8 mouse cellular contexts compared by ENCODE assay signal in genomic region chr1:151011056-151011455, GRCm38 (mm10). TPM values are rescaled to one million over a fixed set of nuclear protein-coding genes. Genes with fewer than 3 reads are reported as not detected.
A peak's percentile ranks its signal among the peaks of the same experiment; 100 is the strongest.
DNase-seq lines count a peak whose midpoint lies in the region; ATAC-seq and TF ChIP-seq lines count a peak whose summit lies in the region.

No protein-coding gene starts in this region.

- intact Hi-C loops in left cerebral cortex, postnatal 4 days (cut with DNase I), result no loop called here

- 31% methylated on average over 7 of the region's 7 CpGs for WGBS in neural tube, embryonic 15.5 days
- 32% methylated on average over 7 of the region's 7 CpGs for WGBS in forebrain, embryonic 13.5 days
- WGBS in hindbrain, postnatal 0 days, result 31% methylated on average over 7 of the region's 7 CpGs

- H3K9me3 ChIP-seq in neural tube, embryonic 15.5 days (replicated peaks), result no peaks in the 10 kb centered on the region
- H3K9me3 ChIP-seq in forebrain, embryonic 13.5 days (replicated peaks), result no peaks in the 10 kb centered on the region
- no peaks in the 10 kb centered on the region for H3K9me3 ChIP-seq in hindbrain, postnatal 0 days (ENCODE audit: low read length)

- TF ChIP-seq CTCF in hindbrain, postnatal 0 days (IDR thresholded peaks at IDR 0.05; ENCODE audit: low read depth), result peak; percentile 82

- no peaks in the 10 kb centered on the region for H3K4me1 ChIP-seq in neural tube, embryonic 15.5 days
- no peaks in the 10 kb centered on the region for H3K4me1 ChIP-seq in forebrain, embryonic 13.5 days
- H3K4me1 ChIP-seq in hindbrain, postnatal 0 days (ENCODE audit: insufficient read depth, low read length), result no peaks in the 10 kb centered on the region

- H3K27me3 ChIP-seq in neural tube, embryonic 15.5 days (replicated peaks), result no peaks in the 10 kb centered on the region
- H3K27me3 ChIP-seq in forebrain, embryonic 13.5 days, result no peaks in the 10 kb centered on the region
- H3K27me3 ChIP-seq in hindbrain, postnatal 0 days (ENCODE audit: insufficient read depth, low read length), result no peaks in the 10 kb centered on the region

- no peak for ATAC-seq in neural tube, embryonic 15.5 days (ENCODE audit: low FRiP score)
- ATAC-seq in forebrain, embryonic 13.5 days, result peak; percentile 41; the same call in 1 of the 2 replicates
- ATAC-seq in hindbrain, postnatal 0 days, result peak; percentile 53; the same call in 1 of the 2 replicates
- 0 out of 2 replicates have a peak, but pooled peaks have one; percentile 73 for ATAC-seq in monocyte, adult 5-6 weeks (replicated peaks; ENCODE audit: insufficient number of reproducible peaks, low FRiP score, low TSS enrichment, poor library complexity, severe bottlenecking)

- peak; percentile 75 for DNase-seq in neural tube, embryonic 10.5 days (ENCODE audit: extremely low spot score, low spot score)
- peak; percentile 45 for DNase-seq in c-Kit-positive CD71-positive TER-119-positive erythroid progenitor cells, embryonic 14.5 days (ENCODE audit: low spot score)
- DNase-seq in hindbrain, postnatal 0 days (ENCODE audit: low spot score), result peak; percentile 59
- peak; percentile 72 for DNase-seq in left cerebral cortex, postnatal 4 days
- peak; percentile 91 for DNase-seq in testis, postnatal 10 days (ENCODE audit: low spot score)

- no peak overlapping the region for H3K4me2 ChIP-seq in neural tube, embryonic 15.5 days
- H3K4me2 ChIP-seq in forebrain, embryonic 13.5 days, result no peak overlapping the region
- H3K4me2 ChIP-seq in hindbrain, postnatal 0 days (ENCODE audit: low read depth, low read length), result no peak overlapping the region

- no peak overlapping the region for H3K9ac ChIP-seq in neural tube, embryonic 15.5 days (replicated peaks)
- H3K9ac ChIP-seq in forebrain, embryonic 13.5 days, result no peak overlapping the region
- no peak overlapping the region for H3K9ac ChIP-seq in hindbrain, postnatal 0 days (replicated peaks; ENCODE audit: low read length)

- H3K27ac ChIP-seq in neural tube, embryonic 15.5 days (replicated peaks), result no peak overlapping the region
- H3K27ac ChIP-seq in forebrain, embryonic 13.5 days, result no peak overlapping the region
- H3K27ac ChIP-seq in hindbrain, postnatal 0 days, result no peak overlapping the region

- H3K36me3 ChIP-seq in neural tube, embryonic 15.5 days, result no peaks in the 10 kb centered on the region
- no peaks in the 10 kb centered on the region for H3K36me3 ChIP-seq in forebrain, embryonic 13.5 days (ENCODE audit: poor library complexity, severe bottlenecking)
- H3K36me3 ChIP-seq in hindbrain, postnatal 0 days (ENCODE audit: insufficient read depth, low read length), result no peaks in the 10 kb centered on the region

- no peak overlapping the region for H3K4me3 ChIP-seq in neural tube, embryonic 15.5 days (replicated peaks)
- H3K4me3 ChIP-seq in forebrain, embryonic 13.5 days, result no peak overlapping the region
- H3K4me3 ChIP-seq in hindbrain, postnatal 0 days (ENCODE audit: low read length), result no peak overlapping the region

RNA-seq across cellular contexts. Expression of gene Hmcn1, which starts 17.8 kb away (rescaled TPM):
- polyA plus RNA-seq in neural tube, embryonic 15.5 days (2015; fragmentation: Nextera tagmentation; extraction: Ambion mirVana), result 2.4 and 2.6 TPM in 2 replicates
- 1.1 and 1.2 TPM in 2 replicates for polyA plus RNA-seq in forebrain, embryonic 13.5 days (2015; fragmentation: Nextera tagmentation; extraction: Ambion mirVana)
- total RNA-seq in hindbrain, postnatal 0 days (2014; rRNA removed), result 2.7 and 6.3 TPM in 2 replicates
- 0.80 and 1.2 TPM in 2 replicates for polyA plus RNA-seq in hindbrain, postnatal 0 days (2015; fragmentation: Nextera tagmentation; extraction: Ambion mirVana)
- 1 to 10 TPM; 4.1 to 4.4 TPM for total RNA-seq in left cerebral cortex, postnatal 4 days (2021)
- total RNA-seq in monocyte, adult 5-6 weeks (2017), result not detected in 3 replicates
